Mouse (Mus musculus) lung, postnatal 36 days (tissue): ENCODE data around the gene Cngb1.

Experiments used
- DNase-seq: peaks from one replicate; pipeline ENCODE4 v3.0.0; 2022; ENCODE audit warnings: mixed read lengths

The Cngb1 gene

DNA sequence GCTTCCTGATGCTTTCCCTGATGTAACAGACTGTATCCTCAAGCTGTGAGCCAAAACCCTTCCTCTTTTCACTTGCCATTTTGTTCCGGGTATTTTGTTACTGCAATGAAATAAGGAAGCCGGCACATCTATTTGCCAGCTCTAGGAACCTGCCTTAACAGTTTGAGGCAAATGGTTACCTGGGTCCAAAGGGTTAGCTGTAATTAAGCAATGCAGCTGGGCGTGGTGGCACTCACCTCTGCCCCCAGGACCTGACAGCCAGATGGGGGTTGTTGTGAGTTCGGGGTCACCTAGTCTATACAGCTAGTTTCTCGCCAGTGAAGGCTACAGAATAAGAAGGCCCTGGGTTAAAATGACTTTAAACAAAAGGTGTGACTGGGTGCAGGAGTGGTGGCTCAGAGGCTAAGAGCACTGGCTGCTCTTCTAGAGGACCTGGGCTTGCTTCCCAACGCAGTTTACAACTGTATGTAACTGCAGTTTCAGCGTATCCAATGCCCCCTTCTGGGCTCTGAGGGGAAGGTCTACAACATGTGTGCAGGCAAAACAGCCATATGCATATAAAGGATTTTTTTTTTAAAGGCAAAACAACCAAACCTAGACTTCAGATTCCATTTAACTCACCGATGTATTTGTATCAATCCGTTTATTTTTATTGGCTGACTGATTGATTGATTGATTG is 114.7 kb downstream of the Cngb1 start:
- DNase-seq = no peak
